Mouse (Mus musculus) myocyte (in vitro differentiated cells): ENCODE data around the gene Zfp800. TPM values are rescaled to one million over a fixed set of nuclear protein-coding genes. Genes with fewer than 3 reads are reported as not detected.

Experiments
- H3K27me3 ChIP-seq: one replicate; pipeline ENCODE4 v1.6.1; 2011; ENCODE audit not compliant: control insufficient read depth, insufficient read depth, insufficient read length
- H3K36me3 ChIP-seq: one replicate; pipeline ENCODE4 v1.6.1; 2011; ENCODE audit not compliant: control insufficient read depth, insufficient read depth
- H3K4me2 ChIP-seq: one replicate; pipeline ENCODE4 v1.6.1; 2011; ENCODE audit warnings: low read depth, control low read depth
- H3K4me3 ChIP-seq: one replicate; pipeline ENCODE4 v1.5.1; 2011; ENCODE audit warnings: mild to moderate bottlenecking, control low read depth, moderate library complexity
- H3K79me2 ChIP-seq: one replicate; pipeline ENCODE4 v1.6.1; 2011; ENCODE audit not compliant: control insufficient read depth, insufficient read depth
- H3ac ChIP-seq: one replicate; pipeline ENCODE4 v1.6.1; 2011; ENCODE audit not compliant: control insufficient read depth, insufficient read length
- CEBPB ChIP-seq: IDR thresholded peaks from 2 replicates; pipeline ENCODE4 v1.6.1; 2011; ENCODE audit warnings: mild to moderate bottlenecking, moderate library complexity; ENCODE audit not compliant: poor library complexity, insufficient read depth, severe bottlenecking
- E2F4 ChIP-seq: IDR thresholded peaks from one replicate; pipeline ENCODE4 v1.6.1; 2011; ENCODE audit warnings: mild to moderate bottlenecking, control low read depth, moderate library complexity; ENCODE audit not compliant: insufficient read depth
- MAX ChIP-seq: IDR thresholded peaks from one replicate; pipeline ENCODE4 v1.6.1; 2011; ENCODE audit warnings: low read depth, mild to moderate bottlenecking, control low read depth
- MYOD1 ChIP-seq, 3 experiments: IDR thresholded peaks; one replicate each; pipeline ENCODE4 v1.6.1; 2011; ENCODE audit warnings: control low read depth in 2 of 3, low read depth in 2 of 3, mild to moderate bottlenecking in 2 of 3, moderate library complexity in 1 of 3; ENCODE audit not compliant: insufficient read length in 2 of 3, control insufficient read depth in 1 of 3
- MYOG ChIP-seq, 3 experiments: IDR thresholded peaks; one replicate each; pipeline ENCODE4 v1.6.1; 2011; ENCODE audit warnings: control low read depth in 2 of 3, low read depth in 2 of 3, mild to moderate bottlenecking in 2 of 3; ENCODE audit not compliant: insufficient read length in 2 of 3, control insufficient read depth in 1 of 3, insufficient read depth in 1 of 3
- POLR2A ChIP-seq: IDR thresholded peaks from one replicate; pipeline ENCODE4 v1.6.1; 2011; ENCODE audit warnings: low read depth, mild to moderate bottlenecking, control low read depth, moderate library complexity; ENCODE audit not compliant: insufficient read length
- POLR2AphosphoS2 ChIP-seq: IDR thresholded peaks from one replicate; pipeline ENCODE4 v1.6.1; 2011; ENCODE audit warnings: low read depth, control low read depth; ENCODE audit not compliant: insufficient read length
- REST ChIP-seq: IDR thresholded peaks from one replicate; pipeline ENCODE4 v1.6.1; 2011; ENCODE audit warnings: mild to moderate bottlenecking, control low read depth, moderate library complexity; ENCODE audit not compliant: insufficient read depth, insufficient read length
- SRF ChIP-seq: IDR thresholded peaks from one replicate; pipeline ENCODE4 v1.6.1; 2011; ENCODE audit warnings: low read depth; ENCODE audit not compliant: control insufficient read depth, insufficient read length
- TCF12 ChIP-seq: IDR thresholded peaks from one replicate; pipeline ENCODE4 v1.6.1; 2011; ENCODE audit warnings: mild to moderate bottlenecking, control low read depth; ENCODE audit not compliant: poor library complexity, insufficient read depth, severe bottlenecking
- TCF3 ChIP-seq: IDR thresholded peaks from one replicate; pipeline ENCODE4 v1.6.1; 2011; ENCODE audit warnings: low read depth, control low read depth; ENCODE audit not compliant: insufficient read length
- USF1 ChIP-seq: IDR thresholded peaks from one replicate; pipeline ENCODE4 v1.6.1; 2011; ENCODE audit warnings: low read depth, mild to moderate bottlenecking, control low read depth, moderate library complexity
- polyA plus RNA-seq: library from polyadenylated mRNA; unstranded; fragments of >200 nt; fragmentation: generic; extraction: Trizol; gene quantifications from one replicate; pipeline ENCODE4 v1.2.1, GENCODE M21; 2012; ENCODE audit warnings: missing spikeins

Zfp800 gene
- 2.0 TPM for polyA plus RNA-seq

- Histone ChIP-seq H3K36me3 (no peaks in the 10 kb centered on the region), H3K4me2 (no peak within 1 kb of the TSS), H3K79me2 (no peaks in the 10 kb centered on the region), H3K4me3 (no peak within 1 kb of the TSS), H3K27me3 (no peaks in the 10 kb centered on the region), H3ac (no peak within 1 kb of the TSS)
- TF ChIP-seq POLR2A (no peak), MYOG (IDR thresholded peaks at IDR 0.05; ENCODE audit: control insufficient read depth in 1 of 3, insufficient read depth in 1 of 3, insufficient read length in 2 of 3, low read depth in 2 of 3) (no peak), REST (no peak), CEBPB (no peak), SRF (no peak), MYOD1 (IDR thresholded peaks at IDR 0.05; ENCODE audit: control insufficient read depth in 1 of 3, insufficient read length in 2 of 3, low read depth in 2 of 3) (no peak), POLR2AphosphoS2 (no peak), MAX (no peak), USF1 (no peak), TCF12 (no peak), TCF3 (no peak), E2F4 (no peak)
Observed at GRCm38 (mm10) chr6:28397681-28398203, at the start of gene Zfp800. Gene Zfp800, minus strand, starts transcription at chr6:28398005.

DNA sequence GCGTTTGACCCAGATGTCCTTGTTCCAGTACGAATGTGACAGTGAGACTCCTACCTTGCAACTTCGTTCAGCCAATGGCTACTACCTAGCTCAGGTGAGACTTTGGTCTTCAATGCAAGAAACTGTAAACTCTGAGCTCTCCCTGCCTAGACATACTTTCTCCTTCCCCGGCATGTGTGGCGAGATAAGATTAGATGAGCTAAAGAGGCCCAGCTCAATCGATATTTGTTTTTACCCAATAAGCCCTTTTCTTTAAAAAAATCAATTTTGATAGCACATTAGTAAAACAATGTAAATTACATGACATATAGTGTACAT is 33.7 kb upstream of the Zfp800 start:
- TF ChIP-seq MYOD1 (IDR thresholded peaks at IDR 0.05; ENCODE audit: control insufficient read depth in 1 of 3, insufficient read length in 2 of 3, low read depth in 2 of 3) (no peak), CEBPB (no peak), POLR2AphosphoS2 (no peak)
- Histone ChIP-seq H3K79me2 (no peaks in the 10 kb centered on the region), H3K4me3 (no peak overlapping the region), H3K4me2 (no peak overlapping the region), H3K36me3 (no peaks in the 10 kb centered on the region), H3ac (no peak overlapping the region), H3K27me3 (no peaks in the 10 kb centered on the region)

DNA sequence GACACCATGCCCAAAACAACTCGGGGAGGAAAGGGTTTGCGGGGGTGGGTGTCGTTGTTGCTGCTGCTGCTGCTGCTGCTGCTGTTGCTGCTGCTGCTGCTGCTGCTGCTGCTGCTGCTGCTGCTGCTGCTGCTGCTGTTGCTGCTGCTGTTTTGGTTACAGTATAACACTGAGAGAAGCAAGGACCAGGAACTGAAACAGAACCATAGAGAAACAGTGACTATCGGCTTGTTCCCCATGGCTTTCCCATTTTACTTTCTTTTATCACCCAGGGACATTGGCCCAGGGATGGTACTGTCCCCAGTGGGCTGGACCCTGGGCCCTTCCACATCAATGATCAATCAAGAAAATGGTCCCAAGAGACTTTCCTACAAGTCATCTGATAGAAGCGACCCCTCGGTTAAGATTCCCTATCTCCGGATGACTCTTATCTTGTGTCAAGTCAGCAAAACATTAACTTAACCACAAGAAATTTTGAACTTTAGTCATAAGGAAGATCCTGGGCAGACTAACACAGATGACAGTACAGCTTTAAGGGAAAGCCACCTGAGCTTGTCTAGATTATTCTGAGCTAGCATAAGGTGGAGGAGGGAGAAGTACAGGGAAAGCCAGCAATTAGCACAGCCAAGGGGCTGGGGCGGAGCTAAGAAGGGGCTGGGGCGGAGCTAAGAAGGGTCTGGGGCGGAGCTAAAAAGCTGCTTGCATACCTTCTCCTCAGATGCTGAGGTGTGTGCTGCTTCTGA is 33.2 kb upstream of the Zfp800 start:
- Histone ChIP-seq H3K4me3 (no peak overlapping the region), H3K27me3 (no peaks in the 10 kb centered on the region), H3K79me2 (no peaks in the 10 kb centered on the region), H3K36me3 (no peaks in the 10 kb centered on the region), H3K4me2 (no peak overlapping the region), H3ac (no peak overlapping the region)
- no peak for TF ChIP-seq TCF12
- TF ChIP-seq MAX, result no peak
- TF ChIP-seq POLR2A, result no peak
- no peak for TF ChIP-seq SRF

DNA sequence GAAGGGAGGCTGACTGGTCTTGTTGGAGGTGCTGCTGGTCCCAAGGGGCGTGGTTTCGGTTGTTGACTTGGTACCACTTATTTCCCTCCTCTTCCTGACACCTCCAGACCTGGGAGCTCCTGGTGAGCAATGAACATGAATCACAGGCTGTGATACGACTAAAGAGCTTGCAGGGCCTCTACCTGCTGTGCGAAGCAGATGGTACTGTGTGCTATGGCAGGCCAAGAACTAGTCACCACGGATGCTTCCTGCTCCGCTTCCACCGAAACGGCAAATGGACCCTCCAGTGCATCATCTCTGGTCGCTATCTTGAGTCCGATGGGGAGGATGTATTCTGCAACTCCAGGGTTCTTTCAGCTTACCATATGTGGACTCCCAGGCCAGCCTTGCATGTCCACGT is 32.1 kb upstream of the Zfp800 start:
- Histone ChIP-seq H3K4me3 (no peak overlapping the region), H3K79me2 (no peaks in the 10 kb centered on the region), H3ac (no peak overlapping the region), H3K36me3 (no peaks in the 10 kb centered on the region), H3K27me3 (no peaks in the 10 kb centered on the region), H3K4me2 (no peak overlapping the region)
- TF ChIP-seq MAX, result no peak

DNA sequence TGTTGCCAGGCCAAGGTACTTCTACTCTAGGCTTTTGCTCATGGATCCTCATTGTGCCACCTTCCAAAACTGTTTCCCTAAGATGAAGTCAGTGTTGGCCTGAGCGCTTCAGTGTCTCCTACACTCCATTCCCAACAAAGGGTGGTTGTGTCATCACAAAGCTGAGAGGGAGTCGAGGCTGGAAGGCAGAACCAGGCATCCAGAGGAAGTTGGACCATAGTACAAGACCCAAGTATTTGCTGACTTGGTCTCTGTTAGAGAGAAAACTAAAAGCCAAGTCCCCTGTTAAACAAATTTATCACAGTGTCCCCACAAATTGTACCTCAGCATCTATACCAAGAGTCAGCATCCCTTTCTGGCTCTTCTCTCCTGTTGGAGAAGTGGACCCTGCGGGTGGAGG is 30.5 kb upstream of the Zfp800 start, which contains the start of gene Gcc1:
Gcc1 (minus strand) TSS at position 101 of the 400 bp plus-strand sequence.
- no peaks in the 10 kb centered on the region for H3K27me3 ChIP-seq
- no peaks in the 10 kb centered on the region for H3K36me3 ChIP-seq
- no peak within 1 kb of the TSS for H3K4me3 ChIP-seq

GRCm38 (mm10) chr6:28427096-28427839 is 29.5 kb upstream of the Zfp800 start, which contains the start of gene Fscn3:
Gene Fscn3, plus strand, starts transcription at chr6:28427789.
- Histone ChIP-seq H3ac (no peak within 1 kb of the TSS), H3K27me3 (no peaks in the 10 kb centered on the region), H3K4me3 (no peak within 1 kb of the TSS), H3K36me3 (no peaks in the 10 kb centered on the region), H3K4me2 (no peak within 1 kb of the TSS), H3K79me2 (peaks cover 9% of the 10 kb centered on the region)
- TF ChIP-seq USF1 (no peak), CEBPB (no peak), MAX (no peak), MYOG (IDR thresholded peaks at IDR 0.05; ENCODE audit: control insufficient read depth in 1 of 3, insufficient read depth in 1 of 3, insufficient read length in 2 of 3, low read depth in 2 of 3) (no peak), POLR2A (no peak), TCF12 (no peak)

More for the DNA sequence above, 30.5 kb upstream of the Zfp800 start, which contains the start of gene Gcc1:
- H3K4me2 ChIP-seq, result no peak within 1 kb of the TSS
- H3ac ChIP-seq, result no peak within 1 kb of the TSS
- no peak for TF ChIP-seq POLR2AphosphoS2
- no peak for TF ChIP-seq SRF
- peaks cover 9% of the 10 kb centered on the region for H3K79me2 ChIP-seq
